In genomic region chr1:75192452-75192851, GRCm38 (mm10) we compare ENCODE assay signal across 8 mouse cellular contexts. TPM values are rescaled to one million over a fixed set of nuclear protein-coding genes. Genes with fewer than 3 reads are reported as not detected.
DNase-seq lines count a peak whose midpoint lies in the region; ATAC-seq lines count a peak whose summit lies in the region.

No protein-coding gene starts in this region.

- H3K27ac ChIP-seq in heart, embryonic 13.5 days (replicated peaks), result peak overlapping the region; percentile 96
- peak overlapping the region; percentile 98 for H3K27ac ChIP-seq in stomach, embryonic 15.5 days

- ATAC-seq in heart, embryonic 13.5 days (ENCODE audit: extremely low read depth, insufficient number of reproducible peaks, low FRiP score, low TSS enrichment), result no peak; the same call in 1 of the 2 replicates
- ATAC-seq in stomach, embryonic 15.5 days (ENCODE audit: insufficient read depth, low FRiP score, low read depth), result peak; percentile 49

- peak; percentile 34 for DNase-seq in spleen, adult 12 weeks (ENCODE audit: low spot score)
- DNase-seq in spleen, postnatal 14 days (ENCODE audit: low spot score in 2 of 2), result no peak
- peak; percentile 51 for DNase-seq in cerebellum, adult 9-10 months
- DNase-seq in kidney, postnatal 10 days, result peak; percentile 67
- peak; percentile 75 for DNase-seq in lung, postnatal 36 days
- DNase-seq in T-cell, adult 2 months (ENCODE audit: low spot score), result no peak

- H3K4me2 ChIP-seq in heart, embryonic 13.5 days, result peak overlapping the region; percentile 85
- peak overlapping the region; percentile 87 for H3K4me2 ChIP-seq in stomach, embryonic 15.5 days

- H3K27me3 ChIP-seq in heart, embryonic 13.5 days (replicated peaks), result no peaks in the 10 kb centered on the region
- no peaks in the 10 kb centered on the region for H3K27me3 ChIP-seq in stomach, embryonic 15.5 days (replicated peaks)

- H3K4me1 ChIP-seq in heart, embryonic 13.5 days, result peaks cover 27% of the 10 kb centered on the region
- H3K4me1 ChIP-seq in stomach, embryonic 15.5 days, result peaks cover 19% of the 10 kb centered on the region

- under 1% methylated on average over 19 of the region's 19 CpGs for WGBS in heart, embryonic 13.5 days
- under 1% methylated on average over 19 of the region's 19 CpGs for WGBS in stomach, embryonic 15.5 days

- H3K9me3 ChIP-seq in heart, embryonic 13.5 days, result no peaks in the 10 kb centered on the region
- no peaks in the 10 kb centered on the region for H3K9me3 ChIP-seq in stomach, embryonic 15.5 days

- H3K36me3 ChIP-seq in heart, embryonic 13.5 days, result peaks cover 52% of the 10 kb centered on the region
- peaks cover 20% of the 10 kb centered on the region for H3K36me3 ChIP-seq in stomach, embryonic 15.5 days

- H3K9ac ChIP-seq in heart, embryonic 13.5 days, result peak overlapping the region; percentile 92
- H3K9ac ChIP-seq in stomach, embryonic 15.5 days, result peak overlapping the region; percentile 83

- peak overlapping the region; percentile 70 for H3K4me3 ChIP-seq in heart, embryonic 13.5 days
- H3K4me3 ChIP-seq in stomach, embryonic 15.5 days (replicated peaks), result peak overlapping the region; percentile 90

RNA-seq across cellular contexts. Expression of gene Atg9a, which starts 0.5 kb away (rescaled TPM):
- 28.7 and 30.4 TPM in 2 replicates for polyA plus RNA-seq in heart, embryonic 13.5 days (2015; fragmentation: Nextera tagmentation; extraction: Ambion mirVana)
- 26.5 and 27.0 TPM in 2 replicates for polyA plus RNA-seq in stomach, embryonic 15.5 days (2015; fragmentation: Nextera tagmentation; extraction: Ambion mirVana)

RNA-seq across cellular contexts. Expression of gene Ankzf1, which starts 0.5 kb away (rescaled TPM):
- polyA plus RNA-seq in heart, embryonic 13.5 days (2015; fragmentation: Nextera tagmentation; extraction: Ambion mirVana), result 23.7 and 26.4 TPM in 2 replicates
- polyA plus RNA-seq in stomach, embryonic 15.5 days (2015; fragmentation: Nextera tagmentation; extraction: Ambion mirVana), result 24.7 and 26.7 TPM in 2 replicates

RNA-seq across cellular contexts. Expression of gene Abcb6, which starts 12.3 kb away (rescaled TPM):
- polyA plus RNA-seq in heart, embryonic 13.5 days (2015; fragmentation: Nextera tagmentation; extraction: Ambion mirVana), result 14.8 and 17.6 TPM in 2 replicates
- polyA plus RNA-seq in stomach, embryonic 15.5 days (2015; fragmentation: Nextera tagmentation; extraction: Ambion mirVana), result 23.9 and 26.8 TPM in 2 replicates

RNA-seq across cellular contexts. Expression of gene Glb1l, which starts 18.2 kb away (rescaled TPM):
- 6.9 and 8.2 TPM in 2 replicates for polyA plus RNA-seq in heart, embryonic 13.5 days (2015; fragmentation: Nextera tagmentation; extraction: Ambion mirVana)
- 15.5 and 17.1 TPM in 2 replicates for polyA plus RNA-seq in stomach, embryonic 15.5 days (2015; fragmentation: Nextera tagmentation; extraction: Ambion mirVana)

RNA-seq across cellular contexts. Expression of gene Stk16, which starts 18.2 kb away (rescaled TPM):
- 81.2 and 96.6 TPM in 2 replicates for polyA plus RNA-seq in heart, embryonic 13.5 days (2015; fragmentation: Nextera tagmentation; extraction: Ambion mirVana)
- 120 and 132 TPM in 2 replicates for polyA plus RNA-seq in stomach, embryonic 15.5 days (2015; fragmentation: Nextera tagmentation; extraction: Ambion mirVana)

Comparison
In these comparisons a context has a peak if more than half of its experiments do, and no peak if none do; other contexts are left out.
1. DNase-seq: peak in spleen, adult 12 weeks (single experiment), cerebellum, adult 9-10 months (single experiment), kidney, postnatal 10 days (single experiment) and lung, postnatal 36 days (single experiment); none in spleen, postnatal 14 days (0 of 2) and T-cell, adult 2 months (single experiment).